Mouse (Mus musculus) cerebellum, adult 2 months (tissue): ENCODE data around the gene Rpl37a.

Experiments used
- CTCF ChIP-seq: fragments of 200-500 bp; IDR thresholded peaks from 2 replicates; pipeline ENCODE4 v1.5.1; 2011; ENCODE audit warnings: low read depth, mild to moderate bottlenecking, control low read depth, low read length, moderate library complexity, borderline replicate concordance; ENCODE audit not compliant: insufficient read depth
- POLR2A ChIP-seq: fragments of 200-500 bp; IDR thresholded peaks from 2 replicates; pipeline ENCODE4 v1.6.1; 2011; ENCODE audit warnings: low read length, control low read depth, borderline replicate concordance; ENCODE audit not compliant: insufficient read depth

DNA sequence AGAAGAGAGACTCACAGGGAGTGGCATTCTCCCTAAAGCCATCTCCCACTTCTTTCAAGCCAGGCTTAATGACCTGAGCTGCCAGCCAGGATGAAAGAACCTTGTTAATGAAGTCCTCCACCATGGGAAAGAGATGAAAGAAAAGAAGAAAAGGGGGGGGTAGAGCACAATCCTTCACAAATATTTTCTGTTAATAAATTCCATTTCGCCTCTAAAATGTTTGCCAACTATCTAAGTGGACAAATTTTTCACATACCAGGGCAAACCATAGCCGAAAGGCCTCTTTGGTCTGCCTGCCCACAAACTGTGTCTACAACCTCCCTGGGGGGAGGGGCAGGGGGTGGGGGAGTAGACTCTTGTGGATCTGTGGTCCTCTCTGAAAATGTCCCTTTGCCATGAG lies 44.7 kb downstream of the Rpl37a start:
- TF ChIP-seq POLR2A (no peak), CTCF (no peak)
